Mouse (Mus musculus): ENCODE data around the gene Rcsd1.

- TF ChIP-seq CTCF (IDR thresholded peaks at IDR 0.05; ENCODE audit: low read depth), result no peak
- TF ChIP-seq EP300 (IDR thresholded peaks at IDR 0.05; ENCODE audit: low read depth), result no peak
These were observed 42.3 kb upstream of the Rcsd1 start for GRCm38 (mm10) chr1:165751838-165752237.

All from liver, postnatal 0 days (tissue).